Mouse (Mus musculus) cortical plate, adult 2 months (tissue): Measurements from ENCODE around the gene Hoxc12.

Experiments used
- CTCF ChIP-seq: fragments of 200-500 bp; IDR thresholded peaks from 2 replicates; pipeline ENCODE4 v1.5.1; 2011; ENCODE audit warnings: mild to moderate bottlenecking, control low read depth, low read length; ENCODE audit not compliant: insufficient read depth; ENCODE audit errors: extremely low read depth
- POLR2A ChIP-seq: fragments of 200-500 bp; IDR thresholded peaks from 2 replicates; pipeline ENCODE4 v1.6.1; 2011; ENCODE audit warnings: mild to moderate bottlenecking, low read length, control low read depth; ENCODE audit not compliant: insufficient read depth; ENCODE audit errors: extremely low read depth

DNA sequence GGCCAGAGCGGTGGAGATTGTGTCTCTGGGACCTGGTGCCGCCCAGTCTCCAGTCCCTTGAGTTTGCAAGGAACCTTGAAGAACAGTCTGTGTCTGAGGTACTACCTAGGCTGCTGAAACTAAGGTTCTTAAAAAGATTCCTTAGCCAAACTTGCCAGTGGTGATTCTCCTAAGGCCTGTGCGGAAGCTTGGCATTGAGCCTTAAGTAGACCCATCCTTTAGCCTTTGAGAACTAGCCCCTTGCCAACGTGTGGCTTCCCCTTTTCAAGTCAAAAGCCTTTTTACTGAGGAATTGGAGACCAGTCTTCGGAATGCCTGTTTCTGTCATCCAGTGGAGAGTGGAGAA, 6.9 kb downstream of the Hoxc12 start:
- no peak for TF ChIP-seq POLR2A
- TF ChIP-seq CTCF = no peak
